7 mouse cellular contexts compared by ENCODE assay signal in the genomic region with DNA sequence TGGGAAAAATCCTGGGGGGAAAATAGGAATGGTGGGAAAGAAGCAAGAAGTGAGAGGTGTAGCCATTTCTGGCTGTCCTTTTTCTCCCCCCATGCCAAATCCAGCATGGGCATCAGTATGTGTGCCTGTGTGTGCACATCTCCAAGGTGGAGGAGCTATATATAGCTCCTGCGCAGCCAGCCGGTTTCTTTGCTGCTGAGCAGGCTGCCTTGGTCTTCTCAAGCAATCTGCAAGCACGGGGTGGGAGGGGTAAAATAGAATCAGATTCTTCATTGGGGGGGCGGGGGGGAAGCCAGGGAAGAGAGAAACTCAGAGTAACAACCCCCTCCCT. TPM values are rescaled to one million over a fixed set of nuclear protein-coding genes. Genes with fewer than 3 reads are reported as not detected.
DNase-seq lines count a peak whose midpoint lies in the region; ATAC-seq and TF ChIP-seq lines count a peak whose summit lies in the region.

No protein-coding gene starts in this region.

- no peaks in the 10 kb centered on the region for H3K36me3 ChIP-seq in lung, embryonic 16.5 days (ENCODE audit: control insufficient read depth, insufficient read depth, low read length)
- no peaks in the 10 kb centered on the region for H3K36me3 ChIP-seq in forebrain, embryonic 16.5 days (ENCODE audit: control insufficient read depth, insufficient read depth)
- H3K36me3 ChIP-seq in stomach, embryonic 16.5 days (ENCODE audit: control insufficient read depth, insufficient read depth, low read length), result no peaks in the 10 kb centered on the region

- ATAC-seq in lung, embryonic 16.5 days (ENCODE audit: low read depth), result no peak
- peak; percentile 39 for ATAC-seq in forebrain, embryonic 16.5 days
- ATAC-seq in stomach, embryonic 16.5 days (ENCODE audit: insufficient read depth, low FRiP score), result no peak

- H3K4me1 ChIP-seq in lung, embryonic 16.5 days (replicated peaks; ENCODE audit: control insufficient read depth, insufficient read depth, low read length), result peaks cover 4% of the 10 kb centered on the region; the same call in 1 of the 2 replicates
- H3K4me1 ChIP-seq in lung, adult 2 months (ENCODE audit: control insufficient read depth, insufficient read depth, low read length), result no peaks in the 10 kb centered on the region
- no peaks in the 10 kb centered on the region; the same call in 1 of the 2 replicates for H3K4me1 ChIP-seq in forebrain, embryonic 16.5 days (replicated peaks; ENCODE audit: control insufficient read depth, insufficient read depth, low read length)
- peaks cover 9% of the 10 kb centered on the region; the same call in 1 of the 2 replicates for H3K4me1 ChIP-seq in stomach, embryonic 16.5 days (ENCODE audit: control insufficient read depth, insufficient read depth, low read length)

- no peak for TF ChIP-seq POLR2A in lung, adult 2 months (IDR thresholded peaks at IDR 0.05; ENCODE audit: borderline replicate concordance, extremely low read depth, low read depth, low read length)

- no peak overlapping the region for H3K27ac ChIP-seq in lung, embryonic 16.5 days (ENCODE audit: low read length)
- peak overlapping the region; percentile 83 for H3K27ac ChIP-seq in forebrain, embryonic 16.5 days (ENCODE audit: low read length)
- no peak overlapping the region for H3K27ac ChIP-seq in stomach, embryonic 16.5 days (ENCODE audit: low read length)

- H3K4me3 ChIP-seq in lung, embryonic 16.5 days (ENCODE audit: low read length), result no peak overlapping the region
- H3K4me3 ChIP-seq in lung, adult 2 months (replicated peaks; ENCODE audit: extremely low read depth, low read depth, low read length), result no peak overlapping the region
- peak overlapping the region; percentile 60 for H3K4me3 ChIP-seq in forebrain, embryonic 16.5 days (replicated peaks; ENCODE audit: low read length)
- peak overlapping the region; percentile 54; the same call in 1 of the 2 replicates for H3K4me3 ChIP-seq in stomach, embryonic 16.5 days (replicated peaks; ENCODE audit: low read length)

- DNase-seq in lung, adult 2 months, result no peak
- peak; percentile 74 to 88 for DNase-seq in left cerebral cortex, postnatal 25 days (ENCODE audit: low spot score in 2 of 2)
- no peak for DNase-seq in adrenal gland, postnatal 36 days
- DNase-seq in adrenal gland, postnatal 25 days, result no peak

- peaks cover 2% of the 10 kb centered on the region; the same call in 1 of the 2 replicates for H3K9me3 ChIP-seq in lung, embryonic 16.5 days (ENCODE audit: control insufficient read depth, low read length)
- no peaks in the 10 kb centered on the region for H3K9me3 ChIP-seq in forebrain, embryonic 16.5 days (ENCODE audit: control insufficient read depth, low read length)
- H3K9me3 ChIP-seq in stomach, embryonic 16.5 days (replicated peaks; ENCODE audit: control insufficient read depth, low read length), result no peaks in the 10 kb centered on the region

- peaks cover 11% of the 10 kb centered on the region for H3K27me3 ChIP-seq in lung, embryonic 16.5 days (ENCODE audit: control insufficient read depth, insufficient read depth, low read depth, low read length)
- H3K27me3 ChIP-seq in forebrain, embryonic 16.5 days (replicated peaks; ENCODE audit: control insufficient read depth, insufficient read depth, low read length), result no peaks in the 10 kb centered on the region
- H3K27me3 ChIP-seq in stomach, embryonic 16.5 days (ENCODE audit: control insufficient read depth, insufficient read depth, low read length), result peaks cover 10% of the 10 kb centered on the region

- intact Hi-C loops in left cerebral cortex, postnatal 25 days (cut with DNase I), result loop anchor here (1.0 to 5.0 kb wide), 3 partner anchors 85 to 170 kb away; no protein-coding TSS in a partner anchor

- no peak for TF ChIP-seq CTCF in lung, adult 2 months (IDR thresholded peaks at IDR 0.05; ENCODE audit: insufficient read depth, low read length)

- WGBS in lung, embryonic 16.5 days, result 12% methylated on average over 4 of the region's 4 CpGs
- 21% methylated on average over 4 of the region's 4 CpGs for WGBS in lung, adult 2 months
- 11% methylated on average over 4 of the region's 4 CpGs for WGBS in forebrain, embryonic 16.5 days
- 16% methylated on average over 4 of the region's 4 CpGs for WGBS in stomach, embryonic 16.5 days

- H3K9ac ChIP-seq in lung, embryonic 16.5 days (ENCODE audit: low read length), result no peak overlapping the region
- peak overlapping the region; percentile 73 for H3K9ac ChIP-seq in forebrain, embryonic 16.5 days (replicated peaks; ENCODE audit: low read depth, low read length)
- H3K9ac ChIP-seq in stomach, embryonic 16.5 days (ENCODE audit: low read length), result no peak overlapping the region

- H3K4me2 ChIP-seq in lung, embryonic 16.5 days (ENCODE audit: low read depth, low read length), result peak overlapping the region; percentile 82; the same call in 1 of the 2 replicates
- H3K4me2 ChIP-seq in forebrain, embryonic 16.5 days (ENCODE audit: low read length), result peak overlapping the region; percentile 80
- peak overlapping the region; percentile 93 for H3K4me2 ChIP-seq in stomach, embryonic 16.5 days (ENCODE audit: low read depth, low read length)

RNA-seq across cellular contexts. Expression of a gene that starts 1.1 kb away (rescaled TPM):
- polyA plus RNA-seq in lung, embryonic 16.5 days (2015; fragmentation: Nextera tagmentation; extraction: Ambion mirVana), result 0.75 and 0.80 TPM in 2 replicates
- 1.6 and 2.1 TPM in 2 replicates for polyA plus RNA-seq in lung, adult 2 months (2012; rRNA removed)
- polyA plus RNA-seq in forebrain, embryonic 16.5 days (2015; fragmentation: Nextera tagmentation; extraction: Ambion mirVana), result 35.9 and 40.7 TPM in 2 replicates
- total RNA-seq in left cerebral cortex, postnatal 25 days (2021), result 100 to 1,000 TPM; 297 to 317 TPM
- polyA plus RNA-seq in stomach, embryonic 16.5 days (2015; fragmentation: Nextera tagmentation; extraction: Ambion mirVana), result 3.1 and 3.5 TPM in 2 replicates
- total RNA-seq in adrenal gland, postnatal 36 days (2021), result 1 to 10 TPM; 2.4 to 2.5 TPM
- total RNA-seq in adrenal gland, postnatal 25 days (2021), result 1.6 and 3.2 TPM in 2 replicates

Comparison
In these comparisons a context has a peak if more than half of its experiments do, and no peak if none do; other contexts are left out.
1. H3K4me3 ChIP-seq: peak in forebrain, embryonic 16.5 days (single experiment) and stomach, embryonic 16.5 days (single experiment); none in lung, embryonic 16.5 days (single experiment) and lung, adult 2 months (single experiment).
2. DNase-seq: peak in left cerebral cortex, postnatal 25 days (2 of 2); none in lung, adult 2 months (single experiment), adrenal gland, postnatal 36 days (0 of 2) and adrenal gland, postnatal 25 days (single experiment).
3. Peak in every context shown above with its lines, with median percentiles within 50 percentile points of each other: H3K4me2 ChIP-seq.